Mouse (Mus musculus) lung, postnatal 0 days (tissue): ENCODE measurements at regions not wholly inside any gene's neighbourhood (a gene's known extent, or its start where the extent isn't known, plus 50 kb on each side); places are given as distances from the start of the nearest gene placed in this dataset.

Experiments
- ATAC-seq: fragments of 200-750 bp; cut with Nextera tagmentation; 2 replicates; pipeline ENCODE4 v1.8.0; 2017; ENCODE audit warnings: moderate library complexity
- DNase-seq: peaks from one replicate; pipeline ENCODE4 v3.0.0-alpha.2; 2016; ENCODE audit warnings: low spot score
- H3K27ac ChIP-seq: fragments of 300-500 bp; sonication (generic); 2 replicates; pipeline ENCODE4 v1.5.1; 2014; ENCODE audit warnings: antibody characterized with exemption, mild to moderate bottlenecking, low read length, mixed read lengths
- H3K27me3 ChIP-seq: fragments of 300-500 bp; sonication (generic); replicated peaks from 2 replicates; pipeline ENCODE4 v1.6.1; 2014; ENCODE audit warnings: low read length, mixed read lengths; ENCODE audit not compliant: insufficient read depth
- H3K36me3 ChIP-seq: fragments of 300-500 bp; sonication (generic); 2 replicates; pipeline ENCODE4 v1.6.1; 2014; ENCODE audit warnings: low read length, mixed read lengths; ENCODE audit not compliant: insufficient read depth
- H3K4me1 ChIP-seq: fragments of 300-500 bp; sonication (generic); 2 replicates; pipeline ENCODE4 v1.6.1; 2014; ENCODE audit warnings: antibody characterized with exemption, low read depth, low read length, mixed read lengths; ENCODE audit not compliant: insufficient read depth
- H3K4me2 ChIP-seq: fragments of 300-500 bp; sonication (generic); replicated peaks from 2 replicates; pipeline ENCODE4 v1.6.1; 2014; ENCODE audit warnings: low read depth, mild to moderate bottlenecking, low read length, moderate library complexity, mixed read lengths
- H3K4me3 ChIP-seq: fragments of 300-500 bp; sonication (generic); 2 replicates; pipeline ENCODE4 v1.5.1; 2014; ENCODE audit warnings: low read depth, low read length
- H3K9ac ChIP-seq: fragments of 300-500 bp; sonication (generic); replicated peaks from 2 replicates; pipeline ENCODE4 v1.6.1; 2014; ENCODE audit warnings: low read depth, mild to moderate bottlenecking
- H3K9me3 ChIP-seq: fragments of 300-500 bp; sonication (generic); 2 replicates; pipeline ENCODE4 v1.6.1; 2016; ENCODE audit warnings: low read length, mixed read lengths
- CTCF ChIP-seq: IDR thresholded peaks from 2 replicates; pipeline ENCODE4 v1.5.1; 2016; ENCODE audit warnings: antibody characterized with exemption, mild to moderate bottlenecking
- EP300 ChIP-seq: IDR thresholded peaks from 2 replicates; pipeline ENCODE4 v1.6.1; 2016; ENCODE audit warnings: antibody characterized with exemption, mild to moderate bottlenecking, control low read depth
- WGBS: fragments of 180-500 bp; shearing (Covaris S2); extraction: QIAGEN DNeasy Blood & Tissue Kit; methylation state at CpG from one replicate; pipeline ENCODE4 v1.1.7; 2014; 5-methylcytosine and 5-hydroxymethylcytosine counted together

DNA sequence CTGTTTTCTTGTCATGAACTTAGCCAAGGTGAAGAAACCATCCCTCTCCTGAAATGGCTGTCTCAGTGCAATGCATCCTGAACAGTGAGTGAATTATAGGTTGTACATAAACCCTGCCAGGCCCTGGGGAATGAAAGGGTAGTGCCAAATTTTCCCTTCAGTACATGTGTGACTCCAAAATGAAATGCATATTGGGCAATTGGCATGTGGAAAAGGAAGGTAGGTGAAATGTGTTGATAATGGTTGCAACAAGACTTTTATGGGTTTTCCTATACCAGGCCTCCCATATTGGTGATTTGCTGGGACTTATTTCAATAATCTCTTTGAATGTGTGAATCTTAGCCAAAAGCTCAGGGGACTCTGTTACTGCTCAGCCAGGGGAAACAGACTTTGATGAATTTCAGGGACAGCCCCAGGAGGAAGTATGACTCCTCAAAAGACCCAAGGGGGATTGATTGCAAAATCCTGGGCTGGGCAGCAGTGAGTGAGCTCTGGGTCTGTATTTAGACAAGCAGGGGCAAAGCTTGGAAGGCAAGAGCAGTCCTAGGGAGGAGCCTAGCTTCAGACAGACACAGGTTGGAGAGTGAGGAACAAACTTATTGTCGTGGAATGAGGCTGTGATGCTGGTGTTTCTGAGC, 59.5 kb upstream of the Trp63 start:
- Histone ChIP-seq H3K27me3 (no peaks in the 10 kb centered on the region), H3K36me3 (no peaks in the 10 kb centered on the region), H3K4me1 (no peaks in the 10 kb centered on the region), H3K9ac (no peak overlapping the region), H3K4me3 (no peak overlapping the region), H3K4me2 (no peak overlapping the region), H3K9me3 (no peaks in the 10 kb centered on the region), H3K27ac (no peak overlapping the region)
- 58% methylated on average over 1 of the region's 1 CpGs for WGBS
- no peak for TF ChIP-seq EP300
- TF ChIP-seq CTCF = no peak
- ATAC-seq (no peak), DNase-seq (no peak)

DNA sequence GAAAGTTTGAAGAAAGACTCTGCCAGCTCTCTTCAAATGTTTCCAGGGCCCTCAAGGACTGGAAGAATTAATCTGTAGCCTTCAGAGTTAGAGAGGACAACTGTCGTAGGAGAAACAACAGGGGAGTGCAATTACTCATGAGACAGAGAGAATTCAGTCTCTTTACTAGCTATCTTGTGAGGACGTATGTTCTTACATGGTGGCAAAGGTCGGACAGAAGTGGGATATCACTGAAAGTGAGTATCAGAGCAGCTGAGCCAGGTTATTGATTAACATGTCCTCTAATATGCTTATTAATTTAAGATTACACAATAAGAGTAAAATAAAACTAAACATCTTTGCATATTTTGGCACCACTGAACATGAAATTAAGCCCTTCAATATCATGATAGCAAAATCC, 53.8 kb upstream of the Trp63 start:
- H3K36me3 ChIP-seq = no peaks in the 10 kb centered on the region
- H3K9me3 ChIP-seq = peaks cover 4% of the 10 kb centered on the region
- TF ChIP-seq CTCF (no peak), EP300 (no peak)
- no peak overlapping the region for H3K4me3 ChIP-seq
- H3K4me1 ChIP-seq = no peaks in the 10 kb centered on the region
- DNase-seq (no peak), ATAC-seq (no peak)
- H3K4me2 ChIP-seq = no peak overlapping the region
- no peak overlapping the region for H3K9ac ChIP-seq
- WGBS = 47% methylated on average over 3 of the region's 3 CpGs
- H3K27ac ChIP-seq = no peak overlapping the region
- H3K27me3 ChIP-seq = no peaks in the 10 kb centered on the region

- no peak for ATAC-seq
- TF ChIP-seq EP300 = no peak
- no peak for TF ChIP-seq CTCF
- Histone ChIP-seq H3K36me3 (no peaks in the 10 kb centered on the region), H3K4me2 (no peak overlapping the region), H3K9me3 (peaks cover 4% of the 10 kb centered on the region), H3K27me3 (no peaks in the 10 kb centered on the region), H3K4me3 (no peak overlapping the region), H3K4me1 (no peaks in the 10 kb centered on the region), H3K9ac (no peak overlapping the region), H3K27ac (no peak overlapping the region)
- 82% methylated on average over 6 of the region's 6 CpGs for WGBS
- no peak for DNase-seq
Measured at GRCm38 (mm10) chr16:25631139-25631716, 52.3 kb upstream of the Trp63 start.
